8 mouse cellular contexts compared by ENCODE assay signal in the genomic region with DNA sequence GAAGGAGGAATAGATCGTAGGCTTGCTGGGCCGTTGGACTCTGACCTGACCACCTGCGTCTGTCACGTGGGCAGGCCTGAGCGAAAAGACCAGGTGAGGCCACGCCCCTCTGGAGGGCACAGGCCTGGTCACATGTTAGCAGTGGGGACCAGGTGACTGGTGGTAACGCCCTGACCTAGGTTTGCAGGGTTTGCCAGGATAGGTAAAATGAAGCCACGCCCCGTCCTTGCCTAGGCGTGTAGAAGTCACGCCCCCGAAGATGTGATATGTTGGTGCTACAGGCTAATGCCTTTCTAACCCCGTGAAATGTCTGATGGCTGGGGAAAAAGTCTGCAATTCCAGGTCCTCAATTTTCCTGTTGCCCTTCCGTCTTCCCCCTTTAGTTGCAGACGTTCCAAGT. TPM values are rescaled to one million over a fixed set of nuclear protein-coding genes. Genes with fewer than 3 reads are reported as not detected.
DNase-seq lines count a peak whose midpoint lies in the region; ATAC-seq and TF ChIP-seq lines count a peak whose summit lies in the region.

No protein-coding gene starts in this region.

- peak overlapping the region; percentile 74 for H3K9ac ChIP-seq in heart, embryonic 16.5 days (ENCODE audit: low read length)

- no peak for TF ChIP-seq POLR2A in bone marrow macrophage, adult 2 months (IDR thresholded peaks at IDR 0.05; ENCODE audit: borderline replicate concordance, low read depth, low read length)

- H3K4me3 ChIP-seq in layer of hippocampus, adult 2 months: peak overlapping the region; percentile 68
- peak overlapping the region; percentile 81 for H3K4me3 ChIP-seq in bone marrow macrophage, adult 2 months (ENCODE audit: insufficient read depth, low read length)
- peak overlapping the region; percentile 68 for H3K4me3 ChIP-seq in heart, embryonic 16.5 days (ENCODE audit: low read length)

- ATAC-seq in heart, embryonic 16.5 days (replicated peaks; ENCODE audit: extremely low read depth, insufficient read depth, low FRiP score): peak; percentile 12
- peak; percentile 27 for ATAC-seq in megakaryocyte-erythroid progenitor cell, adult 5-6 weeks (replicated peaks; ENCODE audit: low FRiP score, low TSS enrichment, poor library complexity, severe bottlenecking)

- no peaks in the 10 kb centered on the region for H3K9me3 ChIP-seq in heart, embryonic 16.5 days (replicated peaks; ENCODE audit: control insufficient read depth, low read length)

- peaks cover 5% of the 10 kb centered on the region; the same call in 1 of the 2 replicates for H3K27me3 ChIP-seq in heart, embryonic 16.5 days (ENCODE audit: control insufficient read depth, insufficient read depth, low read length)

- WGBS in heart, embryonic 16.5 days: 2% methylated on average over 15 of the region's 15 CpGs

- H3K4me1 ChIP-seq in bone marrow macrophage, adult 2 months (ENCODE audit: control insufficient read depth, insufficient read depth, low read length): peaks cover 17% of the 10 kb centered on the region
- H3K4me1 ChIP-seq in heart, embryonic 16.5 days (ENCODE audit: control insufficient read depth, insufficient read depth, low read length): peaks cover 14% of the 10 kb centered on the region

- H3K36me3 ChIP-seq in heart, embryonic 16.5 days (ENCODE audit: control insufficient read depth, insufficient read depth): no peaks in the 10 kb centered on the region

- no peak for TF ChIP-seq CTCF in layer of hippocampus, adult 2 months (conservative IDR thresholded peaks at IDR 0.05)
- TF ChIP-seq CTCF in bone marrow macrophage, adult 2 months (IDR thresholded peaks at IDR 0.05; ENCODE audit: low read depth, low read length): no peak

- DNase-seq in layer of hippocampus, adult 2 months (ENCODE audit: low spot score in 2 of 2): no peak
- DNase-seq in layer of hippocampus, postnatal 10 days (ENCODE audit: low spot score in 2 of 2): no peak
- DNase-seq in kidney, postnatal 4 days: peak; percentile 85 to 92
- peak; percentile 93 for DNase-seq in yolk sac, embryonic 10.5 days (ENCODE audit: low spot score)
- DNase-seq in right cerebral cortex, adult 18-20 months: no peak

- peak overlapping the region; percentile 92 for H3K4me2 ChIP-seq in heart, embryonic 16.5 days (ENCODE audit: low read depth, low read length)

- peak overlapping the region; percentile 86 for H3K27ac ChIP-seq in layer of hippocampus, adult 2 months
- H3K27ac ChIP-seq in bone marrow macrophage, adult 2 months (ENCODE audit: insufficient read depth, low read depth, low read length): peak overlapping the region; percentile 12; the same call in 1 of the 2 replicates
- 0 out of 2 replicates have a peak overlapping the region, but pooled peaks have one; percentile 32 for H3K27ac ChIP-seq in heart, embryonic 16.5 days (ENCODE audit: low read length)

RNA-seq across cellular contexts. Expression of a gene that starts 0.4 kb away (rescaled TPM):
- 1 to 10 TPM; 9.2 to 10.0 TPM for total RNA-seq in layer of hippocampus, adult 2 months (2021)
- 10 to 100 TPM; 14.5 to 15.1 TPM for total RNA-seq in layer of hippocampus, postnatal 10 days (2021)
- 14.5 and 17.4 TPM in 2 replicates for polyA plus RNA-seq in bone marrow macrophage, adult 2 months (2012; ENCODE audit: insufficient read depth, insufficient read length, missing spikeins)
- 8.9 and 9.1 TPM in 2 replicates for polyA plus RNA-seq in heart, embryonic 16.5 days (2015; fragmentation: Nextera tagmentation; extraction: Ambion mirVana)
- 7.7 and 9.6 TPM in 2 replicates for total RNA-seq in megakaryocyte-erythroid progenitor cell, adult 5-6 weeks (2014; fragmentation: Nextera tagmentation)
- total RNA-seq in megakaryocyte-erythroid progenitor cell, adult 5-6 weeks (2017): 11.0 and 19.9 TPM in 2 replicates

RNA-seq across cellular contexts. Expression of a gene that starts 12.3 kb away (rescaled TPM):
- total RNA-seq in layer of hippocampus, adult 2 months (2021): 10 to 100 TPM; 57.7 to 63.0 TPM
- 10 to 100 TPM; 33.7 to 34.2 TPM for total RNA-seq in layer of hippocampus, postnatal 10 days (2021)
- 71.1 and 80.8 TPM in 2 replicates for polyA plus RNA-seq in bone marrow macrophage, adult 2 months (2012; ENCODE audit: insufficient read depth, insufficient read length, missing spikeins)
- polyA plus RNA-seq in heart, embryonic 16.5 days (2015; fragmentation: Nextera tagmentation; extraction: Ambion mirVana): 11.7 and 15.3 TPM in 2 replicates
- 4.1 and 8.0 TPM in 2 replicates for total RNA-seq in megakaryocyte-erythroid progenitor cell, adult 5-6 weeks (2014; fragmentation: Nextera tagmentation)
- 57.8 and 74.2 TPM in 2 replicates for total RNA-seq in megakaryocyte-erythroid progenitor cell, adult 5-6 weeks (2017)

RNA-seq across cellular contexts. Expression of a gene that starts 21.3 kb away (rescaled TPM):
- total RNA-seq in layer of hippocampus, adult 2 months (2021): 10 to 100 TPM; 43.0 to 46.9 TPM
- 10 to 100 TPM; 36.8 to 44.3 TPM for total RNA-seq in layer of hippocampus, postnatal 10 days (2021)
- polyA plus RNA-seq in bone marrow macrophage, adult 2 months (2012; ENCODE audit: insufficient read depth, insufficient read length, missing spikeins): 39.8 and 40.7 TPM in 2 replicates
- polyA plus RNA-seq in heart, embryonic 16.5 days (2015; fragmentation: Nextera tagmentation; extraction: Ambion mirVana): 80.2 and 82.7 TPM in 2 replicates
- total RNA-seq in megakaryocyte-erythroid progenitor cell, adult 5-6 weeks (2014; fragmentation: Nextera tagmentation): 198 and 202 TPM in 2 replicates
- 119 and 151 TPM in 2 replicates for total RNA-seq in megakaryocyte-erythroid progenitor cell, adult 5-6 weeks (2017)

RNA-seq across cellular contexts. Expression of a gene that starts 21.4 kb away (rescaled TPM):
- 100 to 1,000 TPM; 323 to 345 TPM for total RNA-seq in layer of hippocampus, adult 2 months (2021)
- 100 to 1,000 TPM; 492 to 505 TPM for total RNA-seq in layer of hippocampus, postnatal 10 days (2021)
- polyA plus RNA-seq in bone marrow macrophage, adult 2 months (2012; ENCODE audit: insufficient read depth, insufficient read length, missing spikeins): 267 and 279 TPM in 2 replicates
- 591 and 662 TPM in 2 replicates for polyA plus RNA-seq in heart, embryonic 16.5 days (2015; fragmentation: Nextera tagmentation; extraction: Ambion mirVana)
- total RNA-seq in megakaryocyte-erythroid progenitor cell, adult 5-6 weeks (2014; fragmentation: Nextera tagmentation): 898 and 1,004 TPM in 2 replicates
- total RNA-seq in megakaryocyte-erythroid progenitor cell, adult 5-6 weeks (2017): 1,011 and 1,021 TPM in 2 replicates

RNA-seq across cellular contexts. Expression of a gene that starts 21.6 kb away (rescaled TPM):
- total RNA-seq in layer of hippocampus, adult 2 months (2021): not detected
- total RNA-seq in layer of hippocampus, postnatal 10 days (2021): not detected
- polyA plus RNA-seq in bone marrow macrophage, adult 2 months (2012; ENCODE audit: insufficient read depth, insufficient read length, missing spikeins): not detected in 2 replicates
- polyA plus RNA-seq in heart, embryonic 16.5 days (2015; fragmentation: Nextera tagmentation; extraction: Ambion mirVana): not detected in 2 replicates
- total RNA-seq in megakaryocyte-erythroid progenitor cell, adult 5-6 weeks (2014; fragmentation: Nextera tagmentation): not detected in 2 replicates
- total RNA-seq in megakaryocyte-erythroid progenitor cell, adult 5-6 weeks (2017): not detected in 2 replicates

Comparison
In these comparisons a context has a peak if more than half of its experiments do, and no peak if none do; other contexts are left out.
1. DNase-seq: peak in kidney, postnatal 4 days (2 of 2) and yolk sac, embryonic 10.5 days (single experiment); none in layer of hippocampus, adult 2 months (0 of 2), layer of hippocampus, postnatal 10 days (0 of 2) and right cerebral cortex, adult 18-20 months (single experiment).
2. H3K27ac ChIP-seq: peak in every context shown above with its lines; median percentile 86 in layer of hippocampus, adult 2 months; 32 in heart, embryonic 16.5 days; 12 in bone marrow macrophage, adult 2 months.
3. Peak in every context shown above with its lines, with median percentiles within 50 percentile points of each other: H3K4me3 ChIP-seq.